Mouse (Mus musculus): ENCODE results near the gene Olfr69. TPM values are rescaled to one million over a fixed set of nuclear protein-coding genes. Genes with fewer than 3 reads are reported as not detected.
"Not testable (repeated sequence)": the region's sequence is repeated elsewhere in the genome, so short reads cannot be mapped to it uniquely, and the experiment has no call there.

The Olfr69 gene
- polyA plus RNA-seq, 1 experiment from 2014 or later: not detected

DNA sequence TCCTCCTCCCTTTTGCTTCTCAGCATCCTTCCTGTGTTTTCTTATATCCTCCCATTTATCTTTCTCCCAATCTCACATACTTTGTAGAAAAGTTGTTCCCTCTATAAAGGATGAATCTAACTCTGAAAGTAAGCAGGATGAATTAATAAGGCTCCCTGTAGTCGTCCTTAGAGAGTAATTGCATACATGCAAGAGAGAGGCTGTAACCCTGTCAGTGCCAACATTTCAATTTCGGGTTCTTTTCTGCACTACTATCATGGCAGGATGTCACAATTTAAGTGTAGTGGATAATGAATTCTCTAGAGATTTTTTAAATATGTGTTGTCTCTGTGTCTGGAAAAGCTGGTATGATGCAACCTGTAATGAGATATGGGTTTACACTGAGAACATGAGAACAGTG is 14.2 kb downstream of the Olfr69 start, which contains the start of gene Olfr630:
Gene Olfr630, minus strand, starts transcription at position 101 of the 400 bp plus-strand sequence.
- no peaks in the 10 kb centered on the region for H3K9me3 ChIP-seq (replicated peaks; ENCODE audit: control insufficient read depth, low read length, poor library complexity, severe bottlenecking)
- H3K4me1 ChIP-seq (ENCODE audit: control insufficient read depth, insufficient read depth, low read length): no peaks in the 10 kb centered on the region
- no peak for ATAC-seq
- no peak within 1 kb of the TSS for H3K27ac ChIP-seq (ENCODE audit: low read length)
- no peak within 1 kb of the TSS for H3K4me3 ChIP-seq (ENCODE audit: low read depth, low read length)
- H3K36me3 ChIP-seq (ENCODE audit: control insufficient read depth, insufficient read depth, low read length): no peaks in the 10 kb centered on the region
- H3K4me2 ChIP-seq (ENCODE audit: low read length): no peak within 1 kb of the TSS
- 47% methylated on average over 2 of the region's 2 CpGs for WGBS
- no peaks in the 10 kb centered on the region for H3K27me3 ChIP-seq (ENCODE audit: control insufficient read depth, insufficient read depth, low read depth, low read length)
- no peak within 1 kb of the TSS for H3K9ac ChIP-seq (ENCODE audit: low read depth, low read length)

GRCm38 (mm10) chr7:103744843-103745242 is 26.6 kb downstream of the Olfr69 start, which contains the start of gene Olfr629:
Olfr629 (minus strand) TSS chr7:103744943.
- no peak for ATAC-seq
- no peak within 1 kb of the TSS for H3K9ac ChIP-seq (ENCODE audit: low read depth, low read length)
- peaks cover 2% of the 10 kb centered on the region; the same call in 1 of the 2 replicates for H3K9me3 ChIP-seq (replicated peaks; ENCODE audit: control insufficient read depth, low read length, poor library complexity, severe bottlenecking)
- H3K4me3 ChIP-seq (ENCODE audit: low read depth, low read length): no peak within 1 kb of the TSS
- H3K27ac ChIP-seq (ENCODE audit: low read length): no peak within 1 kb of the TSS
- WGBS: 83% methylated on average over 2 of the region's 2 CpGs
- H3K27me3 ChIP-seq (ENCODE audit: control insufficient read depth, insufficient read depth, low read depth, low read length): no peaks in the 10 kb centered on the region
- H3K4me1 ChIP-seq (ENCODE audit: control insufficient read depth, insufficient read depth, low read length): no peaks in the 10 kb centered on the region
- no peak within 1 kb of the TSS for H3K4me2 ChIP-seq (ENCODE audit: low read length)
- no peaks in the 10 kb centered on the region for H3K36me3 ChIP-seq (ENCODE audit: control insufficient read depth, insufficient read depth, low read length)

GRCm38 (mm10) chr7:103730074-103730473 is 41.3 kb downstream of the Olfr69 start, which contains the start of gene Olfr628:
Olfr628 (plus strand) TSS chr7:103730374.
- H3K4me1 ChIP-seq (ENCODE audit: control insufficient read depth, insufficient read depth, low read length): no peaks in the 10 kb centered on the region
- WGBS: 93% methylated on average over 1 of the region's 1 CpGs
- no peak within 1 kb of the TSS for H3K4me3 ChIP-seq (ENCODE audit: low read depth, low read length)
- ATAC-seq: no peak
- H3K36me3 ChIP-seq (ENCODE audit: control insufficient read depth, insufficient read depth, low read length): no peaks in the 10 kb centered on the region
- H3K27ac ChIP-seq (ENCODE audit: low read length): no peak within 1 kb of the TSS
- H3K9ac ChIP-seq (ENCODE audit: low read depth, low read length): no peak within 1 kb of the TSS
- no peaks in the 10 kb centered on the region for H3K9me3 ChIP-seq (replicated peaks; ENCODE audit: control insufficient read depth, low read length, poor library complexity, severe bottlenecking)
- no peaks in the 10 kb centered on the region for H3K27me3 ChIP-seq (ENCODE audit: control insufficient read depth, insufficient read depth, low read depth, low read length)
- no peak within 1 kb of the TSS for H3K4me2 ChIP-seq (ENCODE audit: low read length)

- H3K27ac ChIP-seq (ENCODE audit: low read length); H3K4me3 ChIP-seq (ENCODE audit: low read depth, low read length); H3K36me3 ChIP-seq (ENCODE audit: control insufficient read depth, insufficient read depth, low read length); H3K4me1 ChIP-seq (ENCODE audit: control insufficient read depth, insufficient read depth, low read length); H3K9ac ChIP-seq (ENCODE audit: low read depth, low read length); ATAC-seq; H3K27me3 ChIP-seq (ENCODE audit: control insufficient read depth, insufficient read depth, low read depth, low read length); H3K9me3 ChIP-seq (replicated peaks; ENCODE audit: control insufficient read depth, low read length, poor library complexity, severe bottlenecking); H3K4me2 ChIP-seq (ENCODE audit: low read length): not testable (repeated sequence)
- 91% methylated on average over 1 of the region's 1 CpGs for WGBS
Measured at GRCm38 (mm10) chr7:103716398-103716797, 55.0 kb downstream of the Olfr69 start.

Other genes starting within 250 kb of the Olfr69 start
- not detected in 2 replicates for gene Olfr612, start 228.9 kb downstream of the Olfr69 start, polyA plus RNA-seq (2015; fragmentation: Nextera tagmentation; extraction: Ambion mirVana)
- not detected in 2 replicates for gene Olfr613, start 223.5 kb downstream of the Olfr69 start, polyA plus RNA-seq (2015; fragmentation: Nextera tagmentation; extraction: Ambion mirVana)
- not detected in 2 replicates for gene Olfr615, start 215.5 kb downstream of the Olfr69 start, polyA plus RNA-seq (2015; fragmentation: Nextera tagmentation; extraction: Ambion mirVana)
- gene Olfr616, start 202.5 kb downstream of the Olfr69 start, polyA plus RNA-seq (2015; fragmentation: Nextera tagmentation; extraction: Ambion mirVana): not detected in 2 replicates
- not detected in 2 replicates for gene Olfr617, start 198.5 kb downstream of the Olfr69 start, polyA plus RNA-seq (2015; fragmentation: Nextera tagmentation; extraction: Ambion mirVana)
- gene Olfr618, start 181.5 kb downstream of the Olfr69 start, polyA plus RNA-seq (2015; fragmentation: Nextera tagmentation; extraction: Ambion mirVana): 0.15 TPM in 1 of 2 replicates, not detected in the other
- gene Olfr619, start 171.0 kb downstream of the Olfr69 start, polyA plus RNA-seq (2015; fragmentation: Nextera tagmentation; extraction: Ambion mirVana): not detected in 2 replicates
- gene Olfr620, start 159.1 kb downstream of the Olfr69 start, polyA plus RNA-seq (2015; fragmentation: Nextera tagmentation; extraction: Ambion mirVana): not detected in 2 replicates
- gene Olfr622, start 128.9 kb downstream of the Olfr69 start, polyA plus RNA-seq (2015; fragmentation: Nextera tagmentation; extraction: Ambion mirVana): not detected in 2 replicates
- not detected in 2 replicates for gene Olfr623, start 107.9 kb downstream of the Olfr69 start, polyA plus RNA-seq (2015; fragmentation: Nextera tagmentation; extraction: Ambion mirVana)
- gene Olfr624, start 100.4 kb downstream of the Olfr69 start, polyA plus RNA-seq (2015; fragmentation: Nextera tagmentation; extraction: Ambion mirVana): not detected in 2 replicates
- gene Olfr625-ps1, start 88.9 kb downstream of the Olfr69 start, polyA plus RNA-seq (2015; fragmentation: Nextera tagmentation; extraction: Ambion mirVana): not detected in 2 replicates
- not detected in 2 replicates for gene Olfr243, start 56.9 kb downstream of the Olfr69 start, polyA plus RNA-seq (2015; fragmentation: Nextera tagmentation; extraction: Ambion mirVana)
- gene Olfr628, start 41.2 kb downstream of the Olfr69 start, polyA plus RNA-seq (2015; fragmentation: Nextera tagmentation; extraction: Ambion mirVana): not detected in 2 replicates
- not detected in 2 replicates for gene Olfr629, start 26.7 kb downstream of the Olfr69 start, polyA plus RNA-seq (2015; fragmentation: Nextera tagmentation; extraction: Ambion mirVana)
- not detected in 2 replicates for gene Olfr630, start 14.3 kb downstream of the Olfr69 start, polyA plus RNA-seq (2015; fragmentation: Nextera tagmentation; extraction: Ambion mirVana)
- not detected in 2 replicates for gene Olfr68, start 8.1 kb upstream of the Olfr69 start, polyA plus RNA-seq (2015; fragmentation: Nextera tagmentation; extraction: Ambion mirVana)
- gene Olfr67, start 20.2 kb upstream of the Olfr69 start, polyA plus RNA-seq (2015; fragmentation: Nextera tagmentation; extraction: Ambion mirVana): not detected in 2 replicates
- gene Hbb-bt, start 42.4 kb upstream of the Olfr69 start, polyA plus RNA-seq (2015; fragmentation: Nextera tagmentation; extraction: Ambion mirVana): 1,229 and 1,369 TPM in 2 replicates
- 4,227 and 4,621 TPM in 2 replicates for gene Hbb-bs, start 56.5 kb upstream of the Olfr69 start, polyA plus RNA-seq (2015; fragmentation: Nextera tagmentation; extraction: Ambion mirVana)
- gene Hbb-bh2, start 68.9 kb upstream of the Olfr69 start, polyA plus RNA-seq (2015; fragmentation: Nextera tagmentation; extraction: Ambion mirVana): not detected in 2 replicates
- gene Hbb-bh1, start 71.6 kb upstream of the Olfr69 start, polyA plus RNA-seq (2015; fragmentation: Nextera tagmentation; extraction: Ambion mirVana): not detected in 2 replicates
- 6.2 and 23.2 TPM in 2 replicates for gene Hbb-y, start 81.6 kb upstream of the Olfr69 start, polyA plus RNA-seq (2015; fragmentation: Nextera tagmentation; extraction: Ambion mirVana)
- not detected in 2 replicates for gene Olfr66, start 114.7 kb upstream of the Olfr69 start, polyA plus RNA-seq (2015; fragmentation: Nextera tagmentation; extraction: Ambion mirVana)
- not detected in 2 replicates for gene Olfr64, start 122.9 kb upstream of the Olfr69 start, polyA plus RNA-seq (2015; fragmentation: Nextera tagmentation; extraction: Ambion mirVana)
- not detected in 2 replicates for gene Olfr65, start 131.9 kb upstream of the Olfr69 start, polyA plus RNA-seq (2015; fragmentation: Nextera tagmentation; extraction: Ambion mirVana)
- not detected in 2 replicates for gene Olfr631, start 157.2 kb upstream of the Olfr69 start, polyA plus RNA-seq (2015; fragmentation: Nextera tagmentation; extraction: Ambion mirVana)
- not detected in 2 replicates for gene Olfr632, start 162.8 kb upstream of the Olfr69 start, polyA plus RNA-seq (2015; fragmentation: Nextera tagmentation; extraction: Ambion mirVana)
- gene Olfr633, start 172.8 kb upstream of the Olfr69 start, polyA plus RNA-seq (2015; fragmentation: Nextera tagmentation; extraction: Ambion mirVana): not detected in 2 replicates
- gene Olfr635, start 199.6 kb upstream of the Olfr69 start, polyA plus RNA-seq (2015; fragmentation: Nextera tagmentation; extraction: Ambion mirVana): 0.03 TPM in 1 of 2 replicates, not detected in the other
- gene Olfr638, start 227.2 kb upstream of the Olfr69 start, polyA plus RNA-seq (2015; fragmentation: Nextera tagmentation; extraction: Ambion mirVana): not detected in 2 replicates
- gene Olfr639, start 245.7 kb upstream of the Olfr69 start, polyA plus RNA-seq (2015; fragmentation: Nextera tagmentation; extraction: Ambion mirVana): 0.04 TPM in 1 of 2 replicates, not detected in the other